8 mouse cellular contexts compared by ENCODE assay signal in the genomic region with DNA sequence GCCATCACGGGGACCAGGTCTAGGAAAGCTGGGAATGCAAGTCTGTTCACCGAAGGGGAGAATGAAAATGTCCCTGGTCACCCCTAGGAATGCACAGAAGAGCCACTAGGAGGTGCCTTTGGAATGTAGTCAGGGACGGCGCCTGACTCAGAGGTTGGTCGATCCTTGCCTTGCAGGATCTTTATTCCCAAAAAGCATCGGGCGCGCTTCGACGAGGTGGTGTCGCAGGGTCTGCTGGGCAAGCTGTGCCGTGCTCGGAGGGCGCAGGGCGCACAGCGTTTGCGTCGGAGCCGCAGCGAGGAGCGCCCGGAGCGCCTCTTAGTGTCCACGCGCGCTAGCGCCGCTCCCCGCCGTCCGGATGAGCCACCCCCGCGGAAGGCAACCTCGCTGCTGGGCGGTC. TPM values are rescaled to one million over a fixed set of nuclear protein-coding genes. Genes with fewer than 3 reads are reported as not detected.
A peak's percentile ranks its signal among the peaks of the same experiment; 100 is the strongest.
DNase-seq lines count a peak whose midpoint lies in the region; ATAC-seq and TF ChIP-seq lines count a peak whose summit lies in the region.

No protein-coding gene starts in this region.

- no peak for ATAC-seq in intestine, embryonic 14.5 days (replicated peaks; ENCODE audit: low FRiP score, low TSS enrichment, low read depth)
- no peak for ATAC-seq in midbrain, embryonic 12.5 days (ENCODE audit: low FRiP score, low read depth)

- no peak overlapping the region for H3K27ac ChIP-seq in heart, embryonic 10.5 days
- no peak overlapping the region for H3K27ac ChIP-seq in intestine, embryonic 14.5 days (ENCODE audit: low read depth)
- H3K27ac ChIP-seq in midbrain, embryonic 12.5 days (replicated peaks) = no peak overlapping the region

- H3K9me3 ChIP-seq in heart, embryonic 10.5 days = no peaks in the 10 kb centered on the region
- peaks cover 4% of the 10 kb centered on the region; the same call in 1 of the 2 replicates for H3K9me3 ChIP-seq in E14TG2a.4 (ENCODE audit: low read length)
- H3K9me3 ChIP-seq in intestine, embryonic 14.5 days (ENCODE audit: control insufficient read depth, low read length) = no peaks in the 10 kb centered on the region
- 0 out of 2 replicates have a peak, but pooled peaks cover 3% of the 10 kb centered on the region for H3K9me3 ChIP-seq in midbrain, embryonic 12.5 days

- H3K36me3 ChIP-seq in heart, embryonic 10.5 days = no peaks in the 10 kb centered on the region
- no peaks in the 10 kb centered on the region for H3K36me3 ChIP-seq in E14TG2a.4 (ENCODE audit: insufficient read depth, low read length)
- no peaks in the 10 kb centered on the region for H3K36me3 ChIP-seq in intestine, embryonic 14.5 days (ENCODE audit: control insufficient read depth, insufficient read depth, low read length)
- no peaks in the 10 kb centered on the region for H3K36me3 ChIP-seq in midbrain, embryonic 12.5 days

- 0 out of 2 replicates have a peak overlapping the region, but pooled peaks have one; percentile 23 for H3K9ac ChIP-seq in intestine, embryonic 14.5 days (ENCODE audit: low read length)
- no peak overlapping the region; the same call in 1 of the 2 replicates for H3K9ac ChIP-seq in midbrain, embryonic 12.5 days (replicated peaks)

- peak; percentile 32 for TF ChIP-seq CTCF in E14TG2a.4 (conservative IDR thresholded peaks at IDR 0.05; ENCODE audit: low read length)

- peaks cover 89% of the 10 kb centered on the region for H3K27me3 ChIP-seq in heart, embryonic 10.5 days (ENCODE audit: insufficient read depth, poor library complexity, severe bottlenecking)
- H3K27me3 ChIP-seq in E14TG2a.4 (ENCODE audit: insufficient read depth, low read length) = peaks cover 82% of the 10 kb centered on the region
- H3K27me3 ChIP-seq in intestine, embryonic 14.5 days (replicated peaks; ENCODE audit: control insufficient read depth, insufficient read depth, low read length) = peaks cover 68% of the 10 kb centered on the region
- H3K27me3 ChIP-seq in midbrain, embryonic 12.5 days = peaks cover 79% of the 10 kb centered on the region

- under 1% methylated on average over 35 of the region's 35 CpGs for WGBS in heart, embryonic 10.5 days
- WGBS in intestine, embryonic 14.5 days = 1% methylated on average over 35 of the region's 35 CpGs
- 2% methylated on average over 35 of the region's 35 CpGs for WGBS in midbrain, embryonic 12.5 days

- H3K4me1 ChIP-seq in heart, embryonic 10.5 days = peaks cover 16% of the 10 kb centered on the region
- peaks cover 19% of the 10 kb centered on the region for H3K4me1 ChIP-seq in E14TG2a.4 (replicated peaks; ENCODE audit: low read depth, low read length)
- peaks cover 6% of the 10 kb centered on the region for H3K4me1 ChIP-seq in intestine, embryonic 14.5 days (replicated peaks; ENCODE audit: control insufficient read depth, insufficient read depth, low read length)
- H3K4me1 ChIP-seq in midbrain, embryonic 12.5 days = peaks cover 9% of the 10 kb centered on the region; the same call in 1 of the 2 replicates

- peak overlapping the region; percentile 58 for H3K4me3 ChIP-seq in heart, embryonic 10.5 days
- H3K4me3 ChIP-seq in E14TG2a.4 (replicated peaks; ENCODE audit: low read length) = peak overlapping the region; percentile 75
- peak overlapping the region; percentile 33 for H3K4me3 ChIP-seq in intestine, embryonic 14.5 days (ENCODE audit: low read depth, low read length)
- peak overlapping the region; percentile 23 for H3K4me3 ChIP-seq in midbrain, embryonic 12.5 days

- DNase-seq in heart, embryonic 10.5 days (ENCODE audit: low spot score) = no peak
- DNase-seq in heart, postnatal 4 days = no peak
- DNase-seq in embryo, embryonic 10.5 days (ENCODE audit: low spot score) = peak; percentile 59
- DNase-seq in intestine, embryonic 14.5 days (ENCODE audit: low spot score) = no peak
- DNase-seq in c-Kit-positive CD71-positive TER-119-positive erythroid progenitor cells, embryonic 14.5 days (ENCODE audit: low spot score) = no peak
- no peak for DNase-seq in right cerebral cortex, adult 18-20 months

- H3K4me2 ChIP-seq in intestine, embryonic 14.5 days (ENCODE audit: low read length) = peak overlapping the region; percentile 57
- H3K4me2 ChIP-seq in midbrain, embryonic 12.5 days (replicated peaks) = peak overlapping the region; percentile 42

RNA-seq across cellular contexts. Expression of gene Grid2ip, which starts 15.7 kb away (rescaled TPM):
- polyA plus RNA-seq in heart, embryonic 10.5 days (2016; fragmentation: Nextera tagmentation; extraction: Ambion mirVana) = 0.51 and 0.55 TPM in 2 replicates
- under 1 TPM in 1 of 2 experiments, not detected in 1; 0.07 TPM for total RNA-seq in heart, postnatal 4 days (2021)
- 0.28 and 0.30 TPM in 2 replicates for polyA plus RNA-seq in intestine, embryonic 14.5 days (2014; fragmentation: Nextera tagmentation; extraction: Ambion mirVana)
- polyA plus RNA-seq in midbrain, embryonic 12.5 days (2016; fragmentation: Nextera tagmentation; extraction: Ambion mirVana) = 0.21 and 0.24 TPM in 2 replicates

RNA-seq across cellular contexts. Expression of gene Kdelr2, which starts 30.8 kb away (rescaled TPM):
- polyA plus RNA-seq in heart, embryonic 10.5 days (2016; fragmentation: Nextera tagmentation; extraction: Ambion mirVana) = 269 and 275 TPM in 2 replicates
- total RNA-seq in heart, postnatal 4 days (2021) = 100 to 1,000 TPM; 118 to 122 TPM
- 311 and 337 TPM in 2 replicates for polyA plus RNA-seq in intestine, embryonic 14.5 days (2014; fragmentation: Nextera tagmentation; extraction: Ambion mirVana)
- 177 and 184 TPM in 2 replicates for polyA plus RNA-seq in midbrain, embryonic 12.5 days (2016; fragmentation: Nextera tagmentation; extraction: Ambion mirVana)

RNA-seq across cellular contexts. Expression of gene Zdhhc4, which starts 43.8 kb away (rescaled TPM):
- 55.5 and 58.6 TPM in 2 replicates for polyA plus RNA-seq in heart, embryonic 10.5 days (2016; fragmentation: Nextera tagmentation; extraction: Ambion mirVana)
- total RNA-seq in heart, postnatal 4 days (2021) = 10 to 100 TPM; 35.6 to 37.3 TPM
- polyA plus RNA-seq in intestine, embryonic 14.5 days (2014; fragmentation: Nextera tagmentation; extraction: Ambion mirVana) = 73.5 and 78.4 TPM in 2 replicates
- polyA plus RNA-seq in midbrain, embryonic 12.5 days (2016; fragmentation: Nextera tagmentation; extraction: Ambion mirVana) = 77.9 and 83.9 TPM in 2 replicates

RNA-seq across cellular contexts. Expression of gene E130309D02Rik, which starts 57.7 kb away (rescaled TPM):
- 35.0 and 46.1 TPM in 2 replicates for polyA plus RNA-seq in heart, embryonic 10.5 days (2016; fragmentation: Nextera tagmentation; extraction: Ambion mirVana)
- total RNA-seq in heart, postnatal 4 days (2021) = 10 to 100 TPM; 21.8 to 22.6 TPM
- 35.7 and 37.5 TPM in 2 replicates for polyA plus RNA-seq in intestine, embryonic 14.5 days (2014; fragmentation: Nextera tagmentation; extraction: Ambion mirVana)
- polyA plus RNA-seq in midbrain, embryonic 12.5 days (2016; fragmentation: Nextera tagmentation; extraction: Ambion mirVana) = 54.1 and 55.5 TPM in 2 replicates

Comparison
In these comparisons a context has a peak if more than half of its experiments do, and no peak if none do; other contexts are left out.
1. H3K4me3 ChIP-seq: peak in every context shown above with its lines; median percentile 75 in E14TG2a.4; 58 in heart, embryonic 10.5 days; 33 in intestine, embryonic 14.5 days; 23 in midbrain, embryonic 12.5 days.